Mouse (Mus musculus): Measurements from ENCODE around the gene Trpm8.

The Trpm8 gene

GRCm38 (mm10) chr1:88286136-88286845, 8.8 kb downstream of the Trpm8 start:
- no peak for DNase-seq

- DNase-seq: no peak
Measured at GRCm38 (mm10) chr1:88286887-88287696, 9.6 kb downstream of the Trpm8 start.

- DNase-seq: no peak
Measured at GRCm38 (mm10) chr1:88287697-88287980, 10.2 kb downstream of the Trpm8 start.

- DNase-seq: no peak
Measured at GRCm38 (mm10) chr1:88288056-88288788, 10.8 kb downstream of the Trpm8 start.

- no peak for DNase-seq
Measured at GRCm38 (mm10) chr1:88288789-88289127, 11.3 kb downstream of the Trpm8 start.

- DNase-seq: no peak
Measured at GRCm38 (mm10) chr1:88289152-88289551, 11.7 kb downstream of the Trpm8 start.

- DNase-seq: no peak
Measured at GRCm38 (mm10) chr1:88289917-88290316, 12.5 kb downstream of the Trpm8 start.

- no peak for DNase-seq
Measured at GRCm38 (mm10) chr1:88290511-88290910, 13.1 kb downstream of the Trpm8 start.

- no peak for DNase-seq
Measured at GRCm38 (mm10) chr1:88291409-88292005, 14.0 kb downstream of the Trpm8 start.

GRCm38 (mm10) chr1:88292057-88292456, 14.6 kb downstream of the Trpm8 start:
- DNase-seq: no peak

- no peak for DNase-seq
Measured at GRCm38 (mm10) chr1:88294650-88295049, 17.2 kb downstream of the Trpm8 start.

- no peak for DNase-seq
Measured at GRCm38 (mm10) chr1:88296171-88296920, 18.9 kb downstream of the Trpm8 start.

- DNase-seq: no peak
Measured at GRCm38 (mm10) chr1:88297480-88298258, 20.2 kb downstream of the Trpm8 start.

GRCm38 (mm10) chr1:88298686-88299528, 21.4 kb downstream of the Trpm8 start:
- no peak for DNase-seq

GRCm38 (mm10) chr1:88299529-88299945, 22.1 kb downstream of the Trpm8 start:
- DNase-seq: no peak

- DNase-seq: no peak
Measured at GRCm38 (mm10) chr1:88300301-88301050, 23.0 kb downstream of the Trpm8 start.

- DNase-seq: no peak
Measured at GRCm38 (mm10) chr1:88301121-88302014, 23.9 kb downstream of the Trpm8 start.

GRCm38 (mm10) chr1:88302057-88302740, 24.7 kb downstream of the Trpm8 start:
- no peak for DNase-seq

All from cerebellum, adult 8-10 months (tissue).